Mouse (Mus musculus): ENCODE measurements around the gene Fam204a. TPM values are rescaled to one million over a fixed set of nuclear protein-coding genes. Genes with fewer than 3 reads are reported as not detected.

The Fam204a gene
- 23.0 and 23.2 TPM in 2 replicates for polyA plus RNA-seq (2012; rRNA removed)

DNA sequence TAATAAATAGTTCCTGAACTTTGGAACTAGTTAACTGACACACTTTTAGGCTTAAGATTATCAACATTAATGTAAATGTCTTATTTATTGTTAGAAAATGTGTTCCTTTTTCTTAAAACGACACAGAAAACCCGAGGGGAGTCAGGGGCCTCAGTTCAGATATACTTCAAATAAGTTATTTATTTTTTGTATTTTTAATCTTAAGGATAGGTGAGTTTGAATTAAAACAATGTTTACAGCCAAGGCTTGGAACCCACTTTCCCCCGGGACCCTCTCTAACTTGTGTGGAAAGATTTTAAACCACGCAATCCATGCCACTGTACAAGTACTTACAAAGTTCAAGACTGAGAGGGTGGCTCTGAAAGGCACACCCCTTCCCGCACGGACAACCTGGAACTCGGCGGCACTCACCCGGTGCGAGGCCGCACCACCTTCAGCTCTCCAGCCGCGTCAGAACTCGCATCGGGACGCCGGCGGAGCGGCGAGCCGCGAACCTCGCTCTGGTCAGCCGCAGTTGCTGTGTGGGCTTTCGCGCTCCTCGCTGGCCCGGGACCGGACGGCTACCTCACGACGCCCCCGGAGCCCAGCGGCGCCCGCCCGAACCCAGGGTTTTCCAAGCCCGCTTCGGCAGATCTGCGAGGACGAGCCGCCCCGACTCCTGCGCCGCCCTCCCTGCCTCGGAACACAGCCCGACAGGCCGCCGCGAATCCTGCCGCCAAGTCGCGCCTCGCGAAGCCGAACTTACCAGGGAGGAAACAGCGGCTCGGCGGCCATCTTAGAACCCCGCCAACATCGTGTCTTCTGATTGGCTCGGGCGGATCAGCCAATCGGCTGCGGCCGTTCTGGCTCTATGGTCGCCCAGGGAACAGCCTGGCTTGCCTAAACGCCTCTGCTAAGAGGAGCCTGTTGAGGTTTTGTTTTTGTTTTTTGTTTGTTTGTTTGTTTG lies at the start of gene Fam204a:
TSS of gene Fam204a (minus strand) at position 803 of the 946 bp plus-strand sequence.
- peak; percentile 94 for DNase-seq (ENCODE audit: low spot score)

DNA sequence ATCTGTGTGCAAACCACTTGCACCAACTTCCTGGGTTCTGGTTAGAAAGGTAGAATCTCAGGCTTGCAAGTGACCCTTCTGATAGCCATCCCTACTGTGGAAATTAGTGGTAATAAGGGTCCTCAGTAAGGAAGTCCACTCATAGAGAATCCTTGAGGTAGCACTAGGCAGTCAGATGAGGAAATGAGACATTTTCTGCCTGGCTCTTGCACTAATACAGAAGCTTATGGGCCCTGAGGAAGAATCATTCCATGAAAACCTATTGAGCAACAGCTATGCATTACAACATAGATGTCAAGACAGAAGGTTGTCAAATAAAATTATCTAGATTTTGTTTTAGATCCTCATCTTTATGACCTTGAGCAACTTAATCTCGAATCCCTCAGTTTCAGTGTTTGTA lies 39.3 kb upstream of the Fam204a start:
- DNase-seq (ENCODE audit: low spot score) = no peak

DNA sequence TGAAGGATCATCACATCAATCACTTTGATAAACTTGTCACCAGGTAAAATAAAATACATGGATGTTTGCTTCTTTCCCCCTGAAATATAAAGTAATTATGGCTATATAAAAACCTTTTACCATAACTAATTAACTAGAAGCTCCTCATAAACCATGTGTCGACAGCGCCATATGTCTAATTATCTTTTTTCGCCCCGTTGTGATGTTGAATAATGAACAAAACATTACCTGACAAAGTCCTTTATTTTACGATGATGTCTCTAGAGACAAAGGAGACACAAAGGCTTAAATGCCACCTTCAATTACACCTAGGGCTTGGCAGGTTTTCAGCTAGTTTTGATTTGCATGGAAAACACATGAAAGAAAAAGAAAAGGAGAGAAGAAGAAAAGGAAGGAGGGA lies 34.2 kb upstream of the Fam204a start:
- DNase-seq (ENCODE audit: low spot score) = no peak

DNA sequence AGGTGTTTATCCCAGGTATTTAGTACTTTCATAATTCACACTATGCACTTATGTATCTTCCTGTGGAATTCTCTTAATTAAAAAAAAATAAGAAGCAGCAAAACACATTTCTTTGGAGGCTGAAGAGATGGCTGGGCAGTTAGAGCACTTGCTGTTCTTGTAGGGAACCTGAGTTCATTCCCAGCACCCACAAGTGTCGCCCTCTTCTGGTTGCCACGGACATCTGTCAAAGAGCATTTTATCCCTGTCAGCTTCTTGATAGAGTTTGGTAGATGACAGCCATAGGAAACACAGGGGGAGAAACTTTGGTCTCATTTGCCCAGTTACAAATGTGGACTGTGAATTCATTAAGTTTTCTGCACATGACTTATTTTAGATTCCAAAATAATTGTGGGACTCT lies 25.5 kb upstream of the Fam204a start:
- no peak for DNase-seq (ENCODE audit: low spot score)

DNA sequence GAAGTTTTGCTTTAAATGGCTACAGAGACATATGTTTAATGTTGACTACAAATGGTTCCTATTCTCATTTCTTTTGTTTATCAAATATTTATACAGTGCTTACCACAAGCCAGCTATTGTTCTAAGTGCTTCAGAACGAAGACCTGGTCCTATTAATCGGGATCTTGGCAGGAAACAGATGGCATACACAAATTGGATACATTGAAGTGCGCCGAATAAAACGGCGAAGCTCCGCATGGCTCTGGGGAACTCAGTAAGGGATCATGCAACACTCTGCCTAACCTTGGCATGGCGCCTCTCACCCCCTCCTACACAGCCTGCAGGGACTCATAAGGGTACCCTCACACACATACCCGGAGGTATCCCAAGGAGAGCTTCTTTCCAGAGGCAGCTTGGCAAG lies 24.7 kb upstream of the Fam204a start:
- no peak for DNase-seq (ENCODE audit: low spot score)

DNA sequence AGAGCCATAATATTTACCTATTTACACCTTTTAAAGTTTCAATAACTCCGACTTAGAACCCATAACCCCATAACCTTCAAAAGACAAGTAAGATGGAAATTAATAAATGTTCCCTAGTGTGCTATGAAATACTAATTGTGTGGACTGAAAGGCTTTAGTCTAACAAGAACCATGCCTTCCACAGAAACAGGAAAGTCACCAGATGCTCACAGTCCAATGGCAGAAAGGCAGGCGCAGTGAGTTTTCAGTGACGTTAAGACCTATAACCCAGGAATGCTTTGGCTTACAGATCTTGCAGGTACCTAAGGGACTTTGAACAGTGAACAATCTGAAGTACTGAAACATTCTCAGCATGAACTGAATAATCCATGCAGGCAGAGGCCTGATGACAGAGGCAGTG lies 18.7 kb upstream of the Fam204a start:
- DNase-seq (ENCODE audit: low spot score) = no peak

DNA sequence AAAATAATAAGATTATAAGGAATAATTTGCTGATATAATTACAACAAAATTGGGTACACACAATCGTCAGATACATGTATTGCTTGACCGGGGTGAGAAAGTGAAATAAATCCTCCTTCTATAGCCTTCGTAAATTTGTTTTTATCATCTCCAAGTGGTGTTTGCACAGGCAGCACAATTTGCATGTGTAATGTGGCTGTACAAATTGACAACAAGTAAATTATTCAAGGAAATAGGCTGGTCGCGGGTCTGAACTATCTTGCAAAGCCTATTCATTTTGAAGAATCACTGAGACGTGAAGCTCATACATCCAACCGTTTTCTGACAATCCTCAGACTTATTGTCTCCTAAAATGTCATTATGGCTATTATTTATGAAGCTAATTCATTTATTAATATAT lies 16.1 kb upstream of the Fam204a start:
- DNase-seq (ENCODE audit: low spot score) = no peak

DNA sequence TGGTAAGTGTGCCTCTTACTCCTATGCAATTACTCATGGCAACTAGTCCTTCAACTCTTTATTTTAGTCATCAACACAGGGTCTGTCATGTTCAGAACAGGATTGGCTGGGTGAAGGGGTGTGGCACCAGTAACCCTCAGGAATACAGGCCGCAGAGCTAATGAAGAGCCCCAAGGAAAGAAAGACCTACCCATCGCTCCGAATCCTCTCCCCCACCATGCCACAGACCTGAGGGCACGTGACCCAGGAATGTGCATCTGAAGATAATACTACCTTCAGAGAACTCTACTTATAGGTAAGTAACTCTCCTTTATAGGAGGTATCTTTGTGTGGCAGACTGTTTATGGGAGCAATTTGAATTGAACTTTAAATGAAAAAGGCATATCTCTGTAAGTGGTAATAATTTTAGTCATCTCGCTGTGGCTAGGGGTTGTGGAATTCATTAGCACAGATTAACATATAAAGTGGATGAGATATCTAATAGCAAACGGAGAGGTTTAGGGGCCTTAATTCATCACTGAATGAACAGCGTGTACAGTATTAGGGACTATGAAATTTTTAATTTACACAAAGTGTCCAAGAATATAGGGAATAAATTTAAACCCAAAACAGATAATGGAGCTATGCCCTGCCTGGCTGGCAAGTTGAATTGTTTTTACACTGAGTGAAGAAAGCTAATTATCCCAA lies 15.6 kb upstream of the Fam204a start:
- no peak for DNase-seq (ENCODE audit: low spot score)

DNA sequence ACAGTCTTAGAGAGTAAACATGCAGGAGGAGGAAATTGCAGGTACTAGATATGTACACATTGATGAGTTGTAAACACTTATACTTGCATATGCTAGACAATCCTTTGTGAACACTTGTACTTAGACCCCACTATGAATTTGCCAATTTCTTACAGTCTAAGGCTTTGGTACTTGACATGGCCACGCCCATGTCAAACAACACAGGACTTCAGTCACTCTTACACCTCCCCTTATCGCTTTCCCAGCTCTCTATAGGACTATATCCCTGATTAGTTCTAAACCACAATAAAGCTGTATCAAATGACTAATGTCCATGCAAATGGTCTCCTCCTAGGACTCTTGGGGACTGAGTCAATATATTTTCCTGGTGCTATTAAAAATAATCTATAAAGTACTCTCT lies 5.0 kb upstream of the Fam204a start:
- no peak for DNase-seq (ENCODE audit: low spot score)

DNA sequence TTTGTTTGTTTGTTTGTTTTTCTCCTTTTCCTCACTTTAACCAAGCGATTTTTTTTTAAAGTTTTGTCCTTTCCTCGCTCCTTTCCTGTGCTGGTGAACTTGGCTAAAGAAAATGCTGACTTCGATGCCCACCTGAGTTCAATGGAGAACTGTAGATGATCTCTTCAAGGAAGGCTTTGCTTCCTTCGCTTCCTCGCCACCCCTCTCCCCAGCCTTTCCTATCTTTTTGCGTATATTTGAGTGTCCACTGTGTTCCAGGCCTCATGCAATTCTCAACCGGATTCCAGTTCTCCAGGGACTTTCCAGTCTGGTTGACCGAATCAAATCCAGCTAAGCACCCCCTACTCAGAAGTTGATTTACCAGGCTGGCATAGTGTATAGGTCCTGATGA lies 339 bp upstream of the Fam204a start:
- DNase-seq (ENCODE audit: low spot score) = no peak

DNA sequence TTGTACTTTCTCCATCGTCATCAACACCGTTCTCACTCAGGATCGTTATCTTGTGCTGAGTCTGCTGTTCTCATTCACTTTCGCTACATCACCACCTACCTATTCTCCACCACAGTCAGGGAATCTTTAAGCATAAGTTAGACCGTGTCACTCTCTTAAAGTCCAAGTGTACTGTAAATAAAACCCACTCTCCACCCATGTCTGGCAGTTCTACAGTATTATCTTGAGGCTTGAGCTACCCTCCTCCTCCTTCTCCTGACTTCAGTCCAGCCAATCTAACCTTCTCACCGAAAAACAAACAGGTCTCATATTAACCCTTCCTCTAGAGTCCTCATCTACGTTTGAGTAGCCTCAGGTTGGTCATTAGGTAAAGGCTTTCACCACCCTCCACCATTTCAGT lies 7.1 kb downstream of the Fam204a start:
- DNase-seq (ENCODE audit: low spot score) = no peak

DNA sequence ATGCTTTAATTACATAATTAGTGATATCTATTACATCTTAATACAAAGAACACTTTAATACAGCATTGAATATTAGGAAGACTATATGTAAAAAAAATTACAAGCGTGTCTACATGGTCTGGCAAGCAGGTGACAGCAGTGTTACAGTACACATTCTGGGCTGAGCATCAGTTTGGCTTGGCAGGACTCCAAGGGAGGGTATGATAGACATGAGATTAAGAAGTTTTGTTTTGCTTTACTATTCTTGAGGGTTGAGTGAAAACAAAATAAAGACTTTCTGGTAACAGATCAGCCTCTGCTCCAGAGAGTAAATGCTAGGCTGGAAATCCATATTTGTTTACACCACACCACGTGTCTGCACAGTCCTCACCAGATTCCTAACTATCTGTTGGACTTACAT lies 8.5 kb downstream of the Fam204a start:
- no peak for DNase-seq (ENCODE audit: low spot score)

DNA sequence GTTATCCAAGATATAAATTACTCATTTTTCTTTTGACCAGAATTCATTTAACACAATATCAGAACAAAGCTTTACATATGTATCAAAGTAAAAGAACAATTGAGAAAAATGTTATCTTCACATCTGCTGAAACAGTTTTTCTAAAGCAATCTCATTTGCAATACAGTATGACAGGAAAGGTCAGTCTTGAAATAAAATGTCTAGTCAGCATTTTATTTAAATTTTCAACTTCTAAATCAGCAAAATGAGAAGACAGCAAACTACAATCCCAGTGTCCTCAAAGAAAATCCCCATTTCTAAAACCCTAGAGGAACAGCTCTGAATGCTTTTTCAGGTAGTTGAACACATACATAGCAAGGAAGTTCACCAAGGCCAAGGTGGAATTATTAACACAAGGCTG lies 18.3 kb downstream of the Fam204a start:
- DNase-seq (ENCODE audit: low spot score) = no peak

DNA sequence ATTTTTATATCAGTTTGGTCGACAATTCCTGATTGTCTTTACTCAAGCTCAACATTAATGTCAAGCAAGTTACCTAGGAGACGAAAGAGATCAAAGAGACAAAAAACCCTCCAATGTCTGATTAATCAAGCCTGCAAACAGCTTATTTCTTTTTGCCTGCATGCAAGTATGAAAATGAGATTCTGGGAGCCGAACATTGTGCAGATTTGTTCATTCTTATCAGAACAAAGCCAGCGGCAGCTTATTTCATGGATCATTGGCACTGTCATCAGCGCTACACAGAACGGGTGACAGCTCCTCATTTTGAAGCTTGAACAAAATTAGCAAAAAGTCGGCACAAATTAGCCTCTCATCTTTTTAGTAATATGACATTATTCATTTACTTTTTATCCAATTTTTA lies 22.3 kb downstream of the Fam204a start:
- DNase-seq (ENCODE audit: low spot score) = no peak

DNA sequence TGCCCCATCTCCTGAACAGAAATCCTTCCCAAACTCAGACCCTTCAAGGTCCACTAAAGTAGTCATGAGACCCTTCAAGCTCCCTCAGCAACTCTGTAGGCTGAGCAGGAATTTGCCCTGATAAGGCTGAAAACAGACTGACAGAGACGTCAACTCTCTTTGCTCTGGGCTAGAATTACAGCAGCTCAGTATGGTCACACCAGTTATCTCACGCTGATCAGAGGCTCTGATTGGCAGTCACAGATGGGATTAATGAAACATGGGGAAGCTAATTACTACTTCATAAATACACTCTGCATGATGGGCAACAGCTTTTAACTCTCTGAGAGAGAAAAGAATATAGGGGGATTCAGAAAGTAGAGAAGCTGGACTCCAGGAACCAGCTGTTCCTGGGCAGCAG lies 26.2 kb downstream of the Fam204a start:
- no peak for DNase-seq (ENCODE audit: low spot score)

DNA sequence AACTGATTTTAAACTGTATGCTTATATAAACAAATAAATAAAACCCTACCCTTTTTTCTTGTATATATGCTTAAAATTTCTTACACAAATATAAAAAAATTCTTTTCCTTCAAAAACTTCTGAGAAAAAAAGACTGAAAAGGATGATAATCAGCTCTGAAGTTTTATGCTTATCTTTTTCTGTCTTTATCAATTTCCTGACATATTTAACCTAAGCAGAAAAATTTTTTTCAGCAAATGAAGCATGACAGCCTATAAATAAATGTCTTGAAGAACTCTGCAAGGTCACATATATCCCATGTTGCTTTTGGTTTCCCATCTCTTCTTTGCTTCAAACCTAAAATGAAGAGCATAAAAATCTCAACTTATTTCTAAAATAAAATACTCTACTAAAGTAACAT lies 27.3 kb downstream of the Fam204a start:
- no peak for DNase-seq (ENCODE audit: low spot score)

DNA sequence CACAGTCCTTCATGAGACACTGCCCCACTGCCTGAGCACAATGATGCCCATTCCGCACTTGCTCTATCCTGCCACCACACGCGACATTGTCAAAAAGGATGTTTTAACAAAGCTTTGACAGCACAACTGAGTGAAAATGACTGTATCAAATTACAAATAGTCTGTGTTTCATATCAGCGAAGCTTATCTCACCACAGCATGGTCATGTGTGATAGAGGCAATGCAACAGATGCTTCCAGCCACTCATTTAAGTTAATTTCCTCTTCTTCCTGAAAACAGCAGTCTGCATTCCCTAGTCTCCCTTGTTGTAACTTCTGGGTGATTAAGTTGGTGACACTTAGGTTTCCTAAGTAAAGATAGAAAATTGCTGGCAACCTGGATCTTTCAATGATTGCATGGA lies 33.7 kb downstream of the Fam204a start:
- no peak for DNase-seq (ENCODE audit: low spot score)

DNA sequence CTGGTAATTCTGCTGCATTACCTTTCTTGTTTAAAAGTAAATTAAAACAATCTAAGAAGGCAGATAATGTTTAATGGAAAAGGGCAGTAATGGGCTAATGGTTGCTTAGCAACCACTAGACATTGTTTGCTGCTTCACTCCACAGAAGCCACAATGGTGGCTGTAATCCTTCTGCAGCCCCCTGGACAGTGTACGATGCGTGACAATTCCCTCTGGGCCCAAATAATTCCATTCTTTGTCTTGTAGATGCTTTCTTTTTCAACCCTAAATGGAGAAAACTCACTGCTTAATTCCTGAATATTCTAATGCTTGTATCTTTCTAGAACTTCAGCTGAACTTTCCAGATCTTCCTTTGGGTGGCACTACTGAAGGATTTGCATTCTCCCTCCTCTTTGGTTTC lies 37.3 kb downstream of the Fam204a start:
- no peak for DNase-seq (ENCODE audit: low spot score)

DNA sequence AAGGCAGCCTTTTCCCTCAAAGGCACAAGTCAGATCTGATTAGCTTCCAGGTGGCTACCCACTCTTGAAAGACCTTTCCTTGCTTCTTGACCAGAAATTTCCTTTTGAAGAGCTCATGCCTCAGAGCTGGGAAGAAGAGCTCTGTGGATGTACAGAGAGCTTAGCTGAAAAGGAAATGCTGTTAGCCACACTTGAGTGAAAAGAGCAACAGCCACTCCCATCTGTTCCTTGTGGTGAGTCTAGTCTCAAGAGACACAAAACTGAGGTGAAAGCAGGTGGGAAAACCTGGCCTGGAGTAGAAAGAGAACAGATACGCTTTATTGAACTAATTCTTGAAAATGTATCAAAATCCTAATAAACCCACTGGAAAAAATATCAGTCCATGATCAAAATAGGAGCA lies 43.6 kb downstream of the Fam204a start:
- no peak for DNase-seq (ENCODE audit: low spot score)

DNA sequence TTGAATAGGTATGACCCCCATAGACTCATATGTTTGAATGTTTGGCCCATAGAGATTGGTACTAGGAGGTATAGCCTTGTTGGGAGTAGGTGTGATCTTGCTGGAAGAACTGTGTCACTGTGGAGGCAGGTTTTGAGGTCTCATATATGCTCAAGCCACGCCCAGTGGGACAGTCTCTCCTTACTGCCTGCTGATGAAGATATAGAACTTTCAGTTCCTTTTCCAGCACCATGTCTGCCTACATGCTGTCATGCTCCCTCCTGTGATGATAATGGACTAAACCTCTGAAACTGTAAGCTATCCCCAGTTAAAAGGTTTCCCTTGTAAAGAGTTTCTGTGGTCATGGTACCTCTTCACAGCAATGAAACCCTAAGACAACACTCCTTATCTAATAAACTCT lies 44.3 kb downstream of the Fam204a start:
- DNase-seq (ENCODE audit: low spot score) = no peak

DNA sequence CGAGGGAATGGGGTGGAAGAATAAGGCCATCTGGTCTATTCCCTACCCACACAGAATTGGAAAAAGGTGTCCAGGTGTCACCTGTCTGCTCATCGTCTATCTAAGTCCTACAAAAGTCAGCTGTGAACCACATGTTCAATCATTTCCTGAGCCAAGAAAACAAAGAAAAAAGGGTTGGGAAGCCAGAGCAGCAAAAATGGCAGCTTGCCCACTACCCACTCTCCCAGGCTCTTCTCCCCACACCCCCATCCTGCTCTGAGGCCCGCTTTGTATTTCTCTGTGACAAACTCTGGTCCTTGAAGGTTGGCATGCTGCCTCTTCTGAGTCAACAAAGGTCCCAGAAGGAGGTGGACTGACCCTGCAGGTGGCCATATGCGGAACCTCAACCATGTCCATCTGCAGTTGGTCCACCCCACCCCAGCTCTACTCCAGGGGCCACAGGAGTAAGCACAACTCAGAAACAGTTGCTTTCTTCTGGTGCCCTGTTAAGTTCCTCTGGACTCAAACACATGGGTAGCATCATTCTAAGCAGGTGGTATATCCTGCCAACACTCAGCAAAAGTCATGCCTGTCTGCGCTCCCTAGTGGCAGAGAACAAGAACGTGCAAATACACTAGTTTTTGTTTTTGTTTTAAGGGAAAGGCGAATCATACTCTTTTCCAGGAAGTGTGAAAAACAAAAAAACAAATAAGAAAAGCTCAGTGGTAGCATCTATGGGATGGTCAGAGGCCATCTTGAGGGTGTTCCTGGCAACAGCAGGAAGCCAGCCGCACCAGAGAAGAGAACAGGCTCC lies 47.5 kb downstream of the Fam204a start:
- DNase-seq (ENCODE audit: low spot score) = no peak

DNA sequence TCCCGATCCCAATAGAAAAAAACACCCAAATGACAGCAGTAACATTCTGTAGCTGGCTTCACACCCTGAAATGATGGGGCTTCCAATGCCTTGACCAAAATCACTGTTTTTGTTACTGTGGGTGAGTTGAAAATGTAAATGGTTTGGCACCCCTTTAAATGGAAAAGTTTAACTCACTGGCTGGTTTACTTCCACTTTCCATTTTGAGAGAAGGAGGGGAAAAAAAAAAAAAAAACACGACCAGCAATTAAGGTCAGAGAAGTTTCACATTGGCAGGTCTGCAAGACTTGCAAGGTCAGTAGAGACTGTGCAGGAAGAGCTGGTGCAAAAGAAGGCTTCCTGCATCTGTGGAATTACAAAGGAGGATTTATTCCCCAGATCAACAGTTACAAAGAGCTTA lies 61.1 kb downstream of the Fam204a start:
- no peak for DNase-seq (ENCODE audit: low spot score)
